Mouse (Mus musculus) ZHBTc4 (cell line): ENCODE results near the gene Gna14.

Experiments
- DNase-seq: peaks from one replicate; pipeline ENCODE4 v3.0.0-alpha.2; 2011; ENCODE audit warnings: low read depth, low spot score

Gene Gna14

DNA sequence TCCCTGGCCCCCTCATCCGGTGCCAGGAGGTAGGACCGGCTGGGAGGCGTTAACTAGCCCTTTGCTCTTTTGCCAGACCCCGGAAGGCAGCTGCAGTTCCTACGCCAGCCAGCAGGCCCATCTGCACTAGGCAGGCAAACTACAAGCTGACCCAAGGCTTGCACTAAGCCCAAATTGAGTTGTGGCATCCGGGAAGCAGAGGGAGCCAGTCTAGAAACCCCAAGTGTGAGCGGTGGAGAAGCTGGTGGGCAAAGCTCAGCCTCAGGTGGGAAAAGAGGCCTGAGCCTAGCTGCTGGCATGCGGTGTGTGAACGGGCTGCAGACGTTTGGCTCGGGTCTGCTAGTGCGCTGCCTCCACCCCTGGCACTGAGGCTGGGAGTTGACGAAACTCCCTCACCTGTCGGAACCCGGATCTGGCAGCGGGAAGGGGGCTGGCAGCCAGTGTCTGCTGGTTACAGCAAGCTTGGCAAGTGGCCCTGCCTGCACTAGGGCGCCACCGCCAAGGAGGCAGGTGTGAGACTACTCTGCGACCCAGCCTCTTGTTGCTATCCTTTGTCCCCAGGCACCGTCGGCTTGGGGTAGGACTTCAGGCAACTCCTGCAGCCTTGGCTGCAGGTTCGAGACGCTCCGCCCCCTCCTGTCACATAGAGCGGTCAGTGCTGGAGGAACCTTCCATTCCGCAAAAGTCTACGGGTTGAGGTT, at the start of gene Gna14:
Gna14 (plus strand) TSS at position 232 of the 701 bp plus-strand sequence.
- DNase-seq: peak; percentile 88

DNA sequence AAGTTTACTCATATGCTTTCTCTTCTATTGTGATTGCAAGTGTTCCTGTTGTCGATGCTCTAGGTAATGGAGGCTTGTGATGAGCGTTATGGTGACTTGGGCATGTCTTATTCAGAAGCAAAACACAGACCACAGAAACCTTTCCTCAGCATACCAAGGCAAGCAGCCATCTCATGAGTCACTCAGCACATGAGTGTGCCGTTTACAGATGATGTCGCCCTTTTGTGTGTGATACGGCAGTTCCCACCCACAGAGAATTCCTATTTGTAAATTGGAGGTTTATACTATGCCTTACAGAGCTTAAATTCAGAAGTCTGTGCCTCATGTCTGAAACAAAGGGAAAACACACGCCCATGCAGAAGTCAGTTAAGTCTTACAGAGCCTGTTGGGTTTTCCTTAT, 49.0 kb upstream of the Gna14 start:
- no peak for DNase-seq

DNA sequence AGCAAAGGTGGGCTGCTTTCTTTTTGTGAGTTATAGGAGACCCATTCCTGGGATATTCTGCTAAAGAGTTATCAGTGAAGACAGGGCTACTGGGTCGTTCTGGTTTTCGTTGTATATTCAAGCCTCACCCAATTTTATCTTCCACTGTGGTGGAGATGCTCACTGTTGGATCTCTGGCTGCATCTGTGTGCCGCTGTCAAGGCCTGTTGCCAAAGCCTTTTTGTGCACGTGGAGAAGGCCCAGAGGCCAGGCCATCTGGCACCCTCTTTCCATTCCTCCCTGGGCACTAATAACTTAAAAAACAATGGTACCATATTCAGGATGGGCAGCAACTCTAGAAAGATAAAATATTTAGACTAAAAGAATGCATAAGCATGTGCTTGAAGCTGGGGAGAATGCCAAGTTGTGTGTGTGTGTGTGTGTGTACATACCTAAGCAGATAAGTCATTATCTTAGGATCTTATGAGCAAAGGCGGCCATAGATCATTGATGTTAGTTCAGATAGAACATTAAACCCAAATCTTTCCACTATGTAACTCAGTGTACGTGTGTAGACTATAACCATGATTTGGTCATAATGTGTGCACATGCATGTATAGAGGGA, 45.3 kb upstream of the Gna14 start:
- DNase-seq: no peak

DNA sequence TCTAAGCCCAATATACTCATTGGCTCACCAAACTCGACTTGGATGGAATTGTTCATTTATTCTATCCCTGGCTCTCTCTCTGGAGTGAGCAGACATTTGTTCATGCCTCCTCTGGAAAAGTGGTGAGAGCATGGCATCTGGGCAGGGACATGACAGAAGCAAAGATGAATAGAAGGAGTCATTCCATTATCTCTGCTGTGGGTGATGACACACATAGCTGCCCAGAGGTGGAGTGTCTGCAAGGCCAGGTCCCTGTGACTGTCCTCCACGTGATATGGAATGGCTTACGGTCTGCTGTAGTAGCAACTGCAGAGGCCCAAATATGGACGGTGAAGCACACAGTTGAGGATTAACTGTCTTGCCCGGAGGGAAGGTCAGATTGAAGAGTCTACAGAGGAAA, 41.2 kb upstream of the Gna14 start:
- DNase-seq: no peak

DNA sequence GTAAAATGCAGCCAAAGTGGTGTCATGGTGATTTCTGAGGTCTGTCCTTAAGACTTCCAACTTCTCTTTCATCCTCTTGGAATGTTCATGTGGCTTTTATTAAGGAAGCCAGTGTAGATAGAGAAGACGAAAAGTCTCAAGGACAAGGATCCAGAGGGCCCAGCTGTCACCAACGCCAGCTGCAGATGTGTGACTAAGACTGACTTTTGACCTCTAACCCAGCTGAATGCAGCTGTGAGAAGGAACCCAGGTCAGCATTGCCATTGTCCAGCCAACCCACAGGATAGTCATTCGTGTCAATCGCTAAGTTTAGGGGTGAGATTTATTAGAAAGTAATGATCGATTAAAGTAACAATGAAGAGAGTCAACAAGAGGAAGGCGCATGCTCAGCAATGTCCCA, 32.5 kb upstream of the Gna14 start:
- no peak for DNase-seq

DNA sequence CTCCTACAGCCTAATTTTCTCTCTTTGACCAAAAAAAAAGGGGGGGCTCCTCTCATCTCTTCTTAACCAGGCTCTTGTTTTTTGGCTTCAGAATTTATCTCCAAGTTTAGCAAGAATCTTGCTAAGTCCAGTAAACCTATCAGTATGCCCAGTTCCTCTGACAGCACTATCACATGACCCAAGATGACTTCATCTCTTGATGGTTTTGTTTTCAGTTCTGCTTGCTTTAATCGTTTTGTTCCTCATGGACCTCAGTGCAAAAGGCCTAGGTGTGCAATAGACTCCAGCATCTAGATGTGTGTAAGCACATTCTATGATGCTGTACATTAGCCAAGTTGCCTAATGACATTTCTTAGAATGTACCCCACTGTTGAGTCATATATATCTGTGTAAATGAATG, 27.8 kb upstream of the Gna14 start:
- DNase-seq: no peak

DNA sequence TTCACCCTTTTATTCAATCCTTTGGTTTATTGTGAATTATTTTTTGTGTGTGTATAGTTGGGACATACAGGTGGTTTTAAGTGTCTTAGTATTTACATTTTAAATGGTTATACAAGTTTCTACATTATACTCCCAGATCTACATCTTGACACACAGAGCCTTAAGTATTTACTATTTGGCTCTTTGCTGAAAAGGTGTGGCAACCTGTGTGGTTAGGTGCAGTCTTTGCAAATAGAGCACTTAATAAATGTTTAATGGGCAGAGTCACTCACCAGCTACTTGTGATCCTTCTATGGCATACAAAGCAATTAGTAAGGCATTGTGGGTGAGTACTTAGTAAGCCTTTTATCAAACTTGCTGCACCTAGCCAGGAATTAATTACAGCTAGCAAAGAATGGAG, 24.3 kb upstream of the Gna14 start:
- no peak for DNase-seq

DNA sequence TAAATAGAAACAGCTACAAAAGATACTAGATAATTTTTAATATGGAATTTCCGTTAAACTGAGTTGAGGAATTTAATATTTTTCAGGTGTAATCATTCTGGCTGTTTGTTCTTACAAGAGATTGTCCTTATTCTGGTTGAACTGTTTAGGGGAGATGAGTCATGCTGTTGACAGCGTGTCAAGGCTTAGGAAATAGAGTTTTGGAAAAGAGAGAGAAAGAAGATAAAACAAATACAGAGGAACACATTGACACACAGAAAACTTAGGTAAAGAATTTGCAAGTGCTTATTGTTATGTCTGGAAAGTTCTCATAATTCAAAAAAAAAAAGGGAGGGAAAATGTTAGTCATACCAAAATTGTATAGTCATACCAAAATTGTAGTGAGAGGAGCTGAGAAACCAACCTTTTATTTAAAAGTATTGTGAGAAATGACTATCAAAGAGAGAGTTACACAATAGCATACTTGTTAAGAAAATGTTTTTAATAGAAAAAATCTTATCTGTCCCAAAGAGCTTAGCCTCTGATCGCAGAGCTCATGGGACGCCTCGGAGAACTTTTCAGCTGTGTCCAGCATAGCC, 17.4 kb upstream of the Gna14 start:
- DNase-seq: no peak

DNA sequence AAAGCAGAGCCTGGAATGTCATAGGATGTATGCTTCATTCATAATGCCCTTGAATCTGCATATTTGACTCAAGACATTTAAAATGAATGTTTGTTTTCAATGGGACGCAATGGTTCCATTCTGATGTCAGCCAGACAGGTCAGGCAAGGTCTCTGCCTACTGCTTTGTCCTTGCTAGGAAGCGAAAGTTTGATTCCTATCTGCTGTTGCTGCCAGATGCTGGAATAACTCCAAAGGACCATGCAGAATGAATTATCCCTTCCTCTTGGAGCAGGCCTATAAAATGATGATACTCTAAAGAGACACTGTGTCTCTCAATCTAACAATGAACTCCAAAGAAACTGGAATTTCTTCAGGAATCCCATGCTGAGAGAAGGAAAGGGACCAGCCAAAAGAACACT, 10.0 kb upstream of the Gna14 start:
- no peak for DNase-seq

DNA sequence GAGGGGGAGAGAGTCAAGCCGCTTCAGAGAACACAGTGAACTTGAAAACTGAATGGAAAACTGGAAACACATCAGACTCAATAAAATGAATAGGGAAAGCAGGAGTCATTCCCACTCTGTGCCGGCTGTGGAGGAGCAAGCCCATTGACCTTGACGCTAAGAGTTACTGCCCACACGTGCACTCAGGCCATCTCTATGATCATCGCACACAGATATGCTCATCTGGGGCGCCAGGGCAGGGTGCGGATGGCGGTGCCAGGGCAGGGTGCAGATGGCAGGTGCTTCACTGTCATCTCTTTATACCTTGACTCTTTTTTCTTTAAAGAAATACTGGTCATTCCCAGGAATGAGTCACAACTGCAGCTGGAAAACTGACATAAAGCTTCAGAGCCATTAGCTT, 4.2 kb upstream of the Gna14 start:
- DNase-seq: no peak

DNA sequence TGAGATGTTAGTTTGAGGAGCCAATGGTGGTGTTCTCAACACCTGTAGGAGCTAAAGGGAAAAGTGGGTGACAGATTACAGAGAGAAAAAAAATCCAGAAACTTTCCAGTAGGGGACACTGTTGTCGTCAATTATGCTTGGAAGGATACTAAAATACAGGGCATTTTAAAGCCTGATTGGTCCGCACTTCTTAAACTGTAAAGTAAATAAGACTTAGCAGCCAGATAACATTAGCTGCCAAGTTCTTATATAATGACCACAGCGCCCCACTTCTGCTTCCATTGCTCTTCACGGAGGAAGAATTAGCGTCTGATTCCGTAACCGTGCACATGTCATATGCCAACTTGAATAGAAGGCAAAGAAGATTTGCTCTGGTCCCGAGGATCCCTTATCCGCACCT, 683 bp upstream of the Gna14 start:
- DNase-seq: no peak

DNA sequence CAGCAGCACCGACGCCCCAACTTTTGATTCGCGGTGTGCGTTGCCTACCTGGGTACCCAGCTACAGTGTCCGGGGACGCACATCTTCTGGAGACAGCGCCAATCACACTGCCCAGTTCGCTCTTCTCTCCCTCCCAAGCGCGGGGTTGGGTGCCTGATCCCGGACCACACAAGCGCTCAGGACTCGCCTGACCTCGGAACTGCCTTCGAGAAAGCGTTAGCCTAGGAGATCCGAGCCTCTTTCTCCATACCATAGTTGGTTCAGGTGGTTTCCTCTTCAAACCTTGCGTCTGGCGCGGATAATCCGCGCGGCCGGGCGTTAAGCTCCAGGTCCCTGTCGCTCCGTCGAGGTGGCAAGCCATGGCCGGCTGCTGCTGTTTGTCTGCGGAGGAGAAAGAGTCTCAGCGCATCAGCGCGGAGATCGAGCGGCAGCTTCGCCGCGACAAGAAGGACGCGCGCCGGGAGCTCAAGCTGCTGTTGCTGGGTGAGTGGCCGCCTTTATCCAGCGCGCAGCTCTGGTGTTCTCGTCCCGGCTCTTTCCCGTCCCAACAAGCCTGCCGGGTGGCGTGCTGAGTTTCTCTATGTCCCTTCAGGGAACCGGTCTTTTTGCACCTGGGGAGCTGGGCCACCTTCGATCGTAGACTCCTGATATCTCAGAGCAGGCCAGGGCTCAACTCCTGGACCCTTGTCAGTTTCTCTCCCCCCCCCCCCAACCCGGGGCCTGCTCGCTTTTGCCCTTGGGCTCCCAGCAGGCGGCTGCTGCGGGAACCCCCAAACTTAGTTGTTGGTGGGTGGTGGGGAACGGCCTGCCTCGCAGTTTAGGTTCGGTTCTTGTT, 990 bp downstream of the Gna14 start:
- peak; percentile 67 for DNase-seq

DNA sequence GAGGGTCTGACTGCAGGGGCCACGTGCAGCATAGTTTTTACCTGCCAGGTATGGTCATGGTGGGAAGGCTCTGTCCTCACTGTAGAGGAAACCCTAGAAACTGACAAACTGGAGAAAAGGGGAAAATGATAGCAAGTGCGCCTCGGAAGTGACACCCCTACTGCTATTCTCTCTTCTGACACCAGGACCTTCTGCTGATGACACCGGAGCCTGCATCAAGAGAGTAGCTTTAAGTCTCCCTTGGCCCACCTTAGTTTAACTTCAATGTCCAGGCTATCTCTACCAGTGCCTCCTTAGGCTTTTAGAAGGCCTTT, 1.6 kb downstream of the Gna14 start:
- DNase-seq: peak; percentile 21

DNA sequence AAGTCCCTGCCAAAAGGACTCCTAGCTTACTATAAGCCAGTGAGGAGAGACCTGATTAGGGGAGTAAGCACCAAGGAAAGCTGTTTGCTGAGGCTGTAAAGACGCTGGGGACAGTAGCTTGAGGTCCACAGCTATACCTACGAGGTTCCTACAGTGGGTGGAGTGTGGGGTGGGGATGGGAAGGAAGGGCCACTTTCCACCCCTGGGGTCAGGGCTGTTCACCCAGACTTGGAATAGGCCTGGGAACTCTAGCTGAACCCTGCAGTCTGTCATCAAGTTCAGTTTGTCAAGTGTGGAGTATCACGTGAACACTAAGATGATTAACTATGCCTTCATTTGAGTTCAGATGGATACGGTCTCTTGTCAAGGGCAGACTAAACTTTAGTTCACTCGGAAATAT, 2.3 kb downstream of the Gna14 start:
- DNase-seq: no peak

DNA sequence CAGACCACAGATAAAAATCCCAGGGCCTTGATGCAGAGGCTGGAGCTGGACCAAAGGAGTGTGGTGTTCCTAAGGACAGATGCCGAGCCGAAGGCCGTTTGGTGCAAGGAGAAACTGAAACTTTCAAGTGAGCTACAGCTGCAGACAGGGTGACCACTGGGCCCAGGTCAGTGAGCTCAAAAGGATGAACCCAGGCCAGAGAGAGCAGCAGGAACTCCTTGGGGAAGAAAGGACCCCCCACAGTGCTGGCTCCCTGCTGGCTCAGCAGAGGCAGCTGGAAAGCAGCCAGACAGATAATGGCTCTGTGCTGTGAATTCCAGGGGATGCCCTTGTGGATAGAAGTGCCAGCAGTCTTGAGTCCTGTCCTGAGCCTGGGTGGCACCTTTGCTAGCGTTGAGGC, 3.7 kb downstream of the Gna14 start:
- DNase-seq: peak; percentile 56

DNA sequence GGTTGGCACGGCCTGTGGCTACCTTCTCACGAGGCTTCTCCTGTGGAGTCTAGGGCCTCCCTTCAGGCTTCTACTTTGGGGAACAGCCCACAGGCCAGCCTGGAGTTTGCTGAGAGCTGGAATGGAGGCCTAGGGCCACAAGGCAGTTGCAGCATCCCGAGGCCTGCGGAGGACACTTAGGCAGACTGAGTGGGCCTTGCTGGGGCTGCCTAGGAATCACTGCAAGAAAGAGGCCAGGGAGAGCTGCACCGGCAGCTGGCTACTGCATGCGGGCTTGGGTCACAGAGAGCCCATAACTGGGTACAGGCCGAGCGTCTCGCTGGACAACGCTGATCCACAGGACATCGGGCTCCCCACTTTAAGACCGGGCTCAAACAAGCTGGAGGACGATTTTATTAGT, 4.3 kb downstream of the Gna14 start:
- DNase-seq: no peak

DNA sequence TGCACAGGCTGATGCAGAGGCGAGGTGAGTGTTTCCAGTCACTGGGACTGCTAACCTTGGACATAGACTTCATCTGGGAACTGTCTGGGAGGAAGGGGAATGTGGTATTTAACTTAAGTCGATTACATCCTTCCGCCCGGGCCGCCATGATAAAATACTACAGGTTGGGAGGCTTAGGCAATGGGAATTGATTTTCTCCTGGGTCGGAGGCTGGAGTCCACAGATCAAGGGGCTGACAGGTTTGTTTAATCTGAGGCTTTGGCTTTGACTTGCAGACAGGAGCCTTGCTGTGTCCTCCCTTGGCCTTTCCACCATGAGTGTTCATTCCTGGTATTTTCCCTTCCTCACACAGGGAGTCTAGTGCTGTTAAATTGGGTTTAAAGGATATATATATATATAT, 5.8 kb downstream of the Gna14 start:
- DNase-seq: no peak

DNA sequence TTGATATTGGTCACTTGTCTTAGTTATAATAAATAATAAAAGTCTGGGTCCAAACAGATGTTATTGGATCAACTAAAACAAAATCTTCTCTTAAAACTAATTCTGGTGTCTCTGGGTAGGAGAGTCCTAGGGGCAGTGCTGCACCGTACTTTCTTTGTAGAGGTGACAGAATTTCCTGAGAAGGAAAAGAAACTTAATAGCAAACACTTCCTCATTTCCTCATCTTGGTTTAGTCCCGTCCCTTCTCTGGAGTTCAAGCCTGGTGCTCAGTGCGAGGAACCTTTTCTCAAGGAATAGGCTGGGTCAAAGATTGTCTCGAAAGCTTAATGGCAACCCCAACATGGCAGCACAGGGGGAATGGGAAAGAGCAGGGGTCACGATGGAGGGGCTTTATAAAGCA, 7.8 kb downstream of the Gna14 start:
- DNase-seq: no peak

DNA sequence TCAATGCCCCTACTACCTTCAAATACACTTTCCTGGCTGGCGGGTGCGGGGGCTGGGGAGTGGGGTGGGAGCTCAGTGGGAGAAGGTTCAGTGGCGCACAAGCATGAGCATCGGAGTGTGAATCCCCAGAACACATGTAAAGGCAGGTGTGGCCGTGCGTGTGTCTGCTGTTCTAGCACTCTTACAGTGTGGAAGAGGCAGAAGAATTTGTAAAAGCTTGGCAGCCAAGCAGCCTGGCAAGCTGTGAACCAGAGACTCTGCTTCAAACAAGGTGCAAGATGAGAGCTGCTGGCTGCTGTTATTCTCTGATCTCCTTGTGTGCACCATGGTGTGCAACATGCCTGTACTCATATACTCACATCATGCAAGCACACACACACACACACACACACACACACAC, 11.1 kb downstream of the Gna14 start:
- no peak for DNase-seq

DNA sequence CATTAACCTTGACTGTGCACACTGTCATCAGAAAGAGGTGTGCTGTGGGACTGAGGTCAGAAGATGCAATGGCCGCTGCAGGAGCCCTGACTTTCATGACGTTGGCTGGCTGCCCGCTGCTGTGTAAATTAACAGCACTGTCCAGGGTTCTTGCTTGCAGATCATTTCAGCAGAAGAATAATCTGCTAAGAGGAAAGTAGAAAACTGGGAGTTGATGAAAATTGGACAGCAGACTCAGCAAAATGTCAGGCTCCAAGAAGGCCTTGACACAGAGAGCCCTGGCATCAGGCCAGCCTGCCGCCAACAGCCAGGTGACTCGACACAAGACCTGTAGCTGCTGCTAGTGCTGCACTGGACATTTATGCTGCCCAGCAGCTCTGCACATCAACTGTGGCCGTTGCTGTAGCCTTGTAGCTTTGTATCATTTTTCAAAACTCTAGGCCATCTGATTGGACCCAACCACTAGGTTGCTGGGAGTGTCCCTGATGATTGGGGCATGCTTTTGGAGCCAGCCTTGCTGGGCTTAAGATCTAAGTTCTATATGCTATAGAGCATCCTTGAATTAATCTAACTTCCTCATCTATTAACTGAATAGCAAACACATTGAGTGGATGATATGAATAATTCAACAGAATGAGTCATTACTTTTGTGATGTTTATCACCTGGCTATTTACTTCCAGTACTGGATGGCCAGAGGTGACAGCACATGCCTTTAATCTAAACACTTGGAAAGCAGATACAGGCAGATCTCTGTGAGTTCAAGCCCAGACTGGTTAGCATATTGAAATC, 12.5 kb downstream of the Gna14 start:
- DNase-seq: no peak

DNA sequence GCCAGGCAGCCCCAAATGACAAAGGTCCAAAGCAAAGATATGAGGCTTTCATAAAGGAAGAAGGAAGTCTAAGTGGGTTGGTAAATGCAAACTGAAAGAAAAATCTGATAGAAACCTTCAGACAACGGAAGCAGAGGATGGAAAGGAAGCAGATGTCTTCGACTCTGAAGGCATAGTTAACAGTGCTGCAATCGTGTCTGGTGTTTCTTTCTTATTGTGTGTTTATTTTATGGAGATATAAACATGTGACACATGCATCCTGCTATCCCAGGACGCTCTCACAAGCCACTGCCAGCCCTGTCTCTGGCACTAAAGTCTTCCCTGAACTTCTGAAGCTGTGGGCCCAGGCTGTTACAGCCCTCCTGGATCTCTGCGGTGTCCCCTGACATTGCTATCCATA, 13.2 kb downstream of the Gna14 start:
- DNase-seq: no peak

DNA sequence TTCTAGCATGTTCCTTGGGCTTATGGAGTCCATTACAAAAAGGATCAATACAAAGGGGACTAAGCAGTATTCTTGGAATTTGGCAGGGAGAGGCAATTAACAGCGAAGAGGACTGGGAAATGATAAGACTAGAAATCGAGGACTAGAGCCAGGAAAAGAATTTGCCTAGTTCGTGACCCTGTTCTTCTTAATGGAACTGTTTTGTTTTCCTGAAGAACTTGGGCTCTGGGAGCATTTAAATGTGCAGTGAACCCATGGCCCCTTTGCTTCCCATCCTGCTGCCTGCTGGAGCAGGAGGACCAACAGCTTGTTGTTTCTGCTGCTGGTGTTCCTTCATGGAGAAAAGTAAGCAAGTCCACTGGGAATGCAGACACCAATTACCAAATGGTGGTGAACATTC, 15.3 kb downstream of the Gna14 start:
- no peak for DNase-seq
